Mouse (Mus musculus) ES-E14 (cell line): Measurements from ENCODE around the gene Rbm6. TPM values are rescaled to one million over a fixed set of nuclear protein-coding genes. Genes with fewer than 3 reads are reported as not detected.
A peak's percentile ranks its signal among the peaks of the same experiment; 100 is the strongest.

ENCODE experiments used
- DNase-seq: peaks from one replicate; pipeline ENCODE4 v3.0.0-alpha.2; 2013; ENCODE audit warnings: low read depth, low spot score
- H3K27ac ChIP-seq: 2 replicates; pipeline ENCODE4 v1.5.1; 2012; ENCODE audit warnings: low read depth, mild to moderate bottlenecking, low read length, moderate library complexity, mixed read lengths; ENCODE audit not compliant: poor library complexity, insufficient read depth, severe bottlenecking
- H3K36me3 ChIP-seq: 2 replicates; pipeline ENCODE4 v1.6.1; 2012; ENCODE audit warnings: mild to moderate bottlenecking, low read length, moderate library complexity, mixed read lengths; ENCODE audit not compliant: control insufficient read depth, poor library complexity, insufficient read depth, severe bottlenecking
- H3K4me1 ChIP-seq, 2 experiments: fragments of 150-350 bp in 1 of 2; sonication (generic) in 1 of 2; 2 replicates each; pipeline ENCODE4 v1.6.1; 2012; ENCODE audit warnings: low read length in 2 of 2, mild to moderate bottlenecking in 1 of 2, mixed read lengths in 1 of 2; ENCODE audit not compliant: control insufficient read depth in 2 of 2, insufficient read depth in 2 of 2, poor library complexity in 1 of 2
- H3K4me3 ChIP-seq, 2 experiments: fragments of 150-350 bp in 1 of 2; sonication (generic) in 1 of 2; 2 replicates each; pipeline ENCODE4 v1.5.1; 2012; ENCODE audit warnings: low read length in 2 of 2, low read depth in 1 of 2, mild to moderate bottlenecking in 1 of 2, mixed read lengths in 1 of 2; ENCODE audit not compliant: insufficient read depth in 1 of 2, poor library complexity in 1 of 2, severe bottlenecking in 1 of 2
- H3K9ac ChIP-seq: 2 replicates; pipeline ENCODE4 v1.6.1; 2012; ENCODE audit warnings: low read depth, mild to moderate bottlenecking, low read length, mixed read lengths; ENCODE audit not compliant: poor library complexity, insufficient read depth, severe bottlenecking
- H3K9me3 ChIP-seq: fragments of 150-350 bp; sonication (generic); 2 replicates; pipeline ENCODE4 v1.6.1; 2012; ENCODE audit warnings: low read depth, mild to moderate bottlenecking, low read length; ENCODE audit not compliant: control insufficient read depth, insufficient read depth
- CHD2 ChIP-seq: IDR thresholded peaks from 2 replicates; pipeline ENCODE4 v1.6.1; 2014; ENCODE audit warnings: mild to moderate bottlenecking, low read depth, low read length, inconsistent platforms
- HCFC1 ChIP-seq: IDR thresholded peaks from 2 replicates; pipeline ENCODE4 v1.6.1; 2012; ENCODE audit warnings: low read length, inconsistent platforms, borderline replicate concordance; ENCODE audit not compliant: insufficient read depth
- MAFK ChIP-seq: IDR thresholded peaks from 2 replicates; pipeline ENCODE4 v1.6.1; 2014; ENCODE audit warnings: mild to moderate bottlenecking, low read depth, low read length, inconsistent platforms; ENCODE audit not compliant: insufficient read depth
- ZC3H11A ChIP-seq: IDR thresholded peaks from 2 replicates; pipeline ENCODE4 v1.6.1; 2012; ENCODE audit warnings: low read depth, mild to moderate bottlenecking, inconsistent platforms, low read length, borderline replicate concordance
- ZNF384 ChIP-seq: IDR thresholded peaks from 2 replicates; pipeline ENCODE4 v1.6.1; 2012; ENCODE audit warnings: low read depth, low read length, inconsistent platforms
- in situ Hi-C, 2 experiments: fragments of 600-800 bp; cut with MboI; formaldehyde crosslinking; loops; one replicate each; pipeline ENCODE4 v1.15.1; 2025; ENCODE audit warnings: low sequenced_read_pairs in 2 of 2, inconsistent platforms in 1 of 2; ENCODE audit not compliant: unreplicated experiment in 2 of 2
- total RNA-seq: library from RNA; depleted of rRNA; stranded (reverse); fragments of 300-350 nt; gene quantifications from 2 replicates; pipeline ENCODE4 v1.2.3, GENCODE M21; 2012

Gene Rbm6
- total RNA-seq, 1 experiment: 61.8 TPM

DNA sequence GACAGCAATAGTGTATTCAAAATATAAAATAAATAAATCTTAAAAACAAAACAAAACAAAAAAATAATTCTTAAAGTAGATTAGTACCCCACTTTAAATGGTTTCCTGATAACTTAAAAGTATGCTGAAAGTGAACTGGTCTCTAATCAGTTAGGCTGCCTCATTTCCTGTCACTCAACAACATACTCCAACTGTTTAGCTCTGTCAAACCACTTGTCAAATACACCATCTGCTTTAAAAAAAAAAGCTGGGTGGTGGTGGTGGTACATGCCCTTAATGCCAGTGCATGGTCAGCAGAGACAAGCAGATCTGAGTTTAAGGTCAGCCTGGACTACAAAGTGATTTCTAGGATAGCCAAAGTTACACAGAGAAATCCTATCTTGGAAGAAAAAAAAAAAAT lies 96.2 kb downstream of the Rbm6 start:
- Histone ChIP-seq H3K36me3 (peaks cover 4% of the 10 kb centered on the region), H3K4me3 (no peak overlapping the region), H3K9me3 (no peaks in the 10 kb centered on the region), H3K4me1 (no peaks in the 10 kb centered on the region), H3K27ac (no peak overlapping the region), H3K9ac (no peak overlapping the region)
- no peak for DNase-seq
- in situ Hi-C loops: no loop called here
- no peak for TF ChIP-seq ZNF384
- no peak for TF ChIP-seq CHD2
- no peak for TF ChIP-seq HCFC1
- TF ChIP-seq ZC3H11A: no peak
- TF ChIP-seq MAFK: no peak

DNA sequence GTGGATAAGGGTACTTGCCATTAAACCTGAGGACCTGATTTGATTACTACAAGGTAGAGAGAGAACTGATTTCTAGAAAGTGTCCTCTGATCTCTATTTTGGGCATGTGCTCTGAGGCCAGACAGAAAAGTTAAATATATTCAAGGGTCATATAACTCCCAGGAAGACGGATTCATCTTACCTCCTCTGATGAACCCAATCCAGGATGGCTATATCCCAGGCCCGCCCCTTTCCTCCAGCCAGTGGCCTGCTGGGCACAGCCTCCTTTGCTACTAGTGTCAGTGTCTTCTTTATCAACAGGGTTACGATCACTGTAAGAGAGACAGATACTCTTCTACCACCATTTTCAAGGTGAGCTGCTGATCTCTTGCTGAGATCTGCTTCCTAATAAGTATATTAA lies 98.6 kb downstream of the Rbm6 start:
- no peak for DNase-seq
- H3K4me1 ChIP-seq: no peaks in the 10 kb centered on the region; a peak in 3 of 4 replicates
- no peak overlapping the region for H3K9ac ChIP-seq
- H3K27ac ChIP-seq: no peak overlapping the region
- in situ Hi-C loops: loop anchor here in 1 of 2 experiments (25.0 kb wide), 1 partner anchor 912 kb away; no protein-coding TSS in a partner anchor
- TF ChIP-seq ZC3H11A (no peak), MAFK (no peak), ZNF384 (no peak), HCFC1 (no peak)
- no peaks in the 10 kb centered on the region for H3K9me3 ChIP-seq
- H3K4me3 ChIP-seq: no peak overlapping the region
- peaks cover 4% of the 10 kb centered on the region for H3K36me3 ChIP-seq

GRCm38 (mm10) chr9:107771782-107772181 lies 101.3 kb downstream of the Rbm6 start:
- Histone ChIP-seq H3K4me3 (no peak overlapping the region), H3K27ac (no peak overlapping the region), H3K9me3 (no peaks in the 10 kb centered on the region), H3K4me1 (peaks cover 0 to 2% of the 10 kb centered on the region in 2 experiments; a peak in 3 of 4 replicates), H3K36me3 (peaks cover 16% of the 10 kb centered on the region), H3K9ac (no peak overlapping the region)
- TF ChIP-seq ZC3H11A (no peak), HCFC1 (no peak), MAFK (no peak), ZNF384 (no peak), CHD2 (no peak)
- in situ Hi-C loops: loop anchor here in 1 of 2 experiments (25.0 kb wide), 1 partner anchor 909 kb away; no protein-coding TSS in a partner anchor
- no peak for DNase-seq

- TF ChIP-seq HCFC1 (peak; percentile 71; the same call in 1 of the 2 replicates), CHD2 (no peak), ZC3H11A (no peak), ZNF384 (no peak), MAFK (no peak)
- in situ Hi-C loops: loop anchor here in 1 of 2 experiments (25.0 kb wide), 1 partner anchor 908 kb away; no protein-coding TSS in a partner anchor
- H3K36me3 ChIP-seq: peaks cover 18% of the 10 kb centered on the region
Measured at GRCm38 (mm10) chr9:107770374-107771290, 102.4 kb downstream of the Rbm6 start, which contains the start of gene Rbm5. Gene Rbm5 (minus strand): TSS chr9:107770996.

More at GRCm38 (mm10) chr9:107770374-107771290, 102.4 kb downstream of the Rbm6 start, which contains the start of gene Rbm5:
- no peaks in the 10 kb centered on the region for H3K9me3 ChIP-seq
- H3K4me3 ChIP-seq: peak within 1 kb of the TSS; percentile 84 to 93
- DNase-seq: peak; percentile 75
- H3K27ac ChIP-seq: peak within 1 kb of the TSS; percentile 79
- peak within 1 kb of the TSS; percentile 98 for H3K9ac ChIP-seq
- peaks cover 0 to 2% of the 10 kb centered on the region in 2 experiments; a peak in 3 of 4 replicates for H3K4me1 ChIP-seq
